9 mouse cellular contexts compared by ENCODE assay signal in the genomic region with DNA sequence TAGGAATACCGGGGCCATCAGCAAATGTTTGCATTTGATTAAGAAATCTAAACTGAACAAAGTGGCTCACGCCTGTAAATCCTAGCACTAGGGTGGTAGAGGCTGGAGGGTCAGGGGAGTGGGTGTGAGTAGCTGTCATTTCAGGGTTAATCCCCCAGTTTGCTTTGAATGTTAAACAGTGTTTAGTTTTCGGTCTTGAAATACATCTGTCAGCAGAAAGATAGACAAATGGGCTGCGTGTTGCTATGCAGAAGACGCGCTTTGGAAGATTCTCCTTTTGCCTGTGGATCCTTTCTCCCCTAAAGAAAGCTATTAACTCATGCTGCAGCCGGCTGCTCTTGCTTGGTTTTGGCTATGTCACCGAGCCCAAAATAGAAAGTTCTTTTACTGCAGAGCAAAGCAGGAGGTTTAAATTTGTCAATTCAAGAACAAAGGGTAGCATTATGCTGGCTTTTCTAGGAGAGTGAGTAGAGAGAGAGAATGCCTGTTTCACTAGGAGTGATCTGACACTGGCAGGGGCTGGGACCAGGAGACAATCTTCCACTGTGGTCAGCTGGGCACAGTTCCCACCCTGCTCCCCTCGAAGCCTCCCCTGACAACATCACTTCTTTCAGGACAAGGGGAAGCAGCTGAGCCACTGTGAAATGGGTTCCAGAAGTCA. TPM values are rescaled to one million over a fixed set of nuclear protein-coding genes. Genes with fewer than 3 reads are reported as not detected.
DNase-seq lines count a peak whose midpoint lies in the region; ATAC-seq and TF ChIP-seq lines count a peak whose summit lies in the region.
"Had no signal": no experiment of that assay in that cellular context is flagged by ENCODE, and none has a peak within 500 bp of the region (broad histone marks: within the 10 kb centered on the region; RNA-seq: fewer than 3 reads in every experiment).

No protein-coding gene starts in this region.

- no peaks in the 10 kb centered on the region for H3K9me3 ChIP-seq in lung, postnatal 0 days (ENCODE audit: low read length)
- no peaks in the 10 kb centered on the region for H3K9me3 ChIP-seq in heart, embryonic 14.5 days (ENCODE audit: control insufficient read depth, low read length)
- H3K9me3 ChIP-seq in liver, postnatal 0 days (ENCODE audit: low read length): no peaks in the 10 kb centered on the region

- no peak overlapping the region for H3K4me3 ChIP-seq in lung, postnatal 0 days (ENCODE audit: low read depth, low read length)
- no peak overlapping the region for H3K4me3 ChIP-seq in heart, embryonic 14.5 days (ENCODE audit: control insufficient read depth in 1 of 2, insufficient read depth in 1 of 2, low read depth in 1 of 2, low read length in 2 of 2)
- no peak overlapping the region for H3K4me3 ChIP-seq in liver, postnatal 0 days (ENCODE audit: low read depth, low read length)

- no peaks in the 10 kb centered on the region for H3K27me3 ChIP-seq in lung, postnatal 0 days (replicated peaks; ENCODE audit: insufficient read depth, low read length)
- H3K27me3 ChIP-seq in heart, embryonic 14.5 days (ENCODE audit: control insufficient read depth, insufficient read depth, low read length): no peaks in the 10 kb centered on the region
- H3K27me3 ChIP-seq in liver, postnatal 0 days (ENCODE audit: insufficient read depth, low read length): no peaks in the 10 kb centered on the region

- no peak for TF ChIP-seq EP300 in lung, postnatal 0 days (IDR thresholded peaks at IDR 0.05)
- TF ChIP-seq EP300 in liver, postnatal 0 days (IDR thresholded peaks at IDR 0.05; ENCODE audit: low read depth): no peak

- H3K9ac ChIP-seq in lung, postnatal 0 days (replicated peaks; ENCODE audit: low read depth): no peak overlapping the region
- peak overlapping the region; percentile 31 for H3K9ac ChIP-seq in heart, embryonic 14.5 days (ENCODE audit: low read length)
- no peak overlapping the region for H3K9ac ChIP-seq in liver, postnatal 0 days (replicated peaks)

- peak; percentile 48 for DNase-seq in lung, postnatal 0 days (ENCODE audit: low spot score)
- DNase-seq in lung, postnatal 25 days (ENCODE audit: low spot score): no peak
- peak; percentile 40 to 68 for DNase-seq in left cerebral cortex, adult 8-10 months (ENCODE audit: low spot score in 2 of 2)
- DNase-seq in right cerebral cortex, postnatal 25 days: peak; percentile 51
- DNase-seq in spleen, postnatal 4 days (ENCODE audit: low spot score in 2 of 2): no peak
- DNase-seq in adrenal gland, postnatal 14 days: no peak
- DNase-seq in liver, postnatal 0 days: no peak

- TF ChIP-seq CTCF in lung, postnatal 0 days (IDR thresholded peaks at IDR 0.05): no peak
- TF ChIP-seq CTCF in liver, postnatal 0 days (IDR thresholded peaks at IDR 0.05; ENCODE audit: low read depth): no peak

- H3K27ac ChIP-seq in lung, postnatal 0 days (ENCODE audit: low read length): no peak overlapping the region
- H3K27ac ChIP-seq in heart, embryonic 14.5 days (replicated peaks in 1 of 2; ENCODE audit: control insufficient read depth in 1 of 2, insufficient read depth in 1 of 2, low read depth in 2 of 2, low read length in 2 of 2): peak overlapping the region; percentile 78 to 89
- no peak overlapping the region; the same call in 1 of the 2 replicates for H3K27ac ChIP-seq in liver, postnatal 0 days (ENCODE audit: low read depth)
- H3K27ac ChIP-seq: kidney, postnatal 0 days had no signal

- peaks cover 3% of the 10 kb centered on the region; the same call in 1 of the 2 replicates for H3K4me1 ChIP-seq in lung, postnatal 0 days (ENCODE audit: insufficient read depth, low read depth, low read length)
- H3K4me1 ChIP-seq in heart, embryonic 14.5 days (ENCODE audit: control insufficient read depth in 2 of 2, insufficient read depth in 2 of 2, low read length in 2 of 2): peaks cover 17 to 25% of the 10 kb centered on the region in 2 experiments
- H3K4me1 ChIP-seq in liver, postnatal 0 days (ENCODE audit: insufficient read depth): peaks cover 5% of the 10 kb centered on the region

- 18% methylated on average over 9 of the region's 9 CpGs for WGBS in lung, postnatal 0 days
- 23% methylated on average over 9 of the region's 9 CpGs for WGBS in heart, embryonic 14.5 days
- 43% methylated on average over 9 of the region's 9 CpGs for WGBS in liver, postnatal 0 days (ENCODE audit: insufficient replicate concordance)

- no peak overlapping the region for H3K4me2 ChIP-seq in lung, postnatal 0 days (replicated peaks; ENCODE audit: low read depth, low read length)
- peak overlapping the region; percentile 45 for H3K4me2 ChIP-seq in heart, embryonic 14.5 days (ENCODE audit: low read length)
- no peak overlapping the region for H3K4me2 ChIP-seq in liver, postnatal 0 days (ENCODE audit: low read depth, low read length)

- ATAC-seq in lung, postnatal 0 days: 0 out of 2 replicates have a peak, but pooled peaks have one; percentile 8
- no peak for ATAC-seq in heart, embryonic 14.5 days (ENCODE audit: insufficient number of reproducible peaks, insufficient read depth, low FRiP score, low read depth)
- ATAC-seq in liver, postnatal 0 days: no peak

- H3K36me3 ChIP-seq in lung, postnatal 0 days (ENCODE audit: insufficient read depth, low read length): no peaks in the 10 kb centered on the region
- no peaks in the 10 kb centered on the region for H3K36me3 ChIP-seq in heart, embryonic 14.5 days (ENCODE audit: control insufficient read depth, insufficient read depth, low read length)
- H3K36me3 ChIP-seq in liver, postnatal 0 days (replicated peaks; ENCODE audit: insufficient read depth, low read length): no peaks in the 10 kb centered on the region

RNA-seq across cellular contexts. Expression of a gene that starts 12.1 kb away (rescaled TPM):
- polyA plus RNA-seq in lung, postnatal 0 days (2015; fragmentation: Nextera tagmentation; extraction: Ambion mirVana): 42.1 and 44.8 TPM in 2 replicates
- 81.1 and 86.7 TPM in 2 replicates for polyA plus RNA-seq in heart, embryonic 14.5 days (2014; fragmentation: Nextera tagmentation; extraction: Ambion mirVana)
- 100 to 1,000 TPM; 110 to 125 (median 118) TPM for total RNA-seq in left cerebral cortex, adult 8-10 months (2022)
- total RNA-seq in adrenal gland, postnatal 14 days (2021): 75.1 and 78.2 TPM in 2 replicates
- 23.2 and 24.3 TPM in 2 replicates for polyA plus RNA-seq in liver, postnatal 0 days (2015; fragmentation: Nextera tagmentation; extraction: Ambion mirVana)

RNA-seq across cellular contexts. Expression of a gene that starts 59.0 kb away (rescaled TPM):
- not detected in 2 replicates for polyA plus RNA-seq in lung, postnatal 0 days (2015; fragmentation: Nextera tagmentation; extraction: Ambion mirVana)
- polyA plus RNA-seq in heart, embryonic 14.5 days (2014; fragmentation: Nextera tagmentation; extraction: Ambion mirVana): not detected in 2 replicates
- not detected for total RNA-seq in left cerebral cortex, adult 8-10 months (2022)
- not detected in 2 replicates for total RNA-seq in adrenal gland, postnatal 14 days (2021)
- not detected in 2 replicates for polyA plus RNA-seq in liver, postnatal 0 days (2015; fragmentation: Nextera tagmentation; extraction: Ambion mirVana)
- polyA plus RNA-seq: kidney, postnatal 0 days had no signal

Comparison
In these comparisons a context has a peak if more than half of its experiments do, and no peak if none do; other contexts are left out.
1. DNase-seq: peak in lung, postnatal 0 days (single experiment), left cerebral cortex, adult 8-10 months (2 of 2) and right cerebral cortex, postnatal 25 days (single experiment); none in lung, postnatal 25 days (single experiment), spleen, postnatal 4 days (0 of 2), adrenal gland, postnatal 14 days (single experiment) and liver, postnatal 0 days (single experiment).
2. H3K27ac ChIP-seq: peak in heart, embryonic 14.5 days (2 of 2); none in lung, postnatal 0 days (single experiment) and liver, postnatal 0 days (single experiment).